In genomic region chr10:18966893-18967292, GRCm38 (mm10) we compare ENCODE assay signal across 17 mouse cellular contexts. TPM values are rescaled to one million over a fixed set of nuclear protein-coding genes. Genes with fewer than 3 reads are reported as not detected.
A peak's percentile ranks its signal among the peaks of the same experiment; 100 is the strongest.
DNase-seq lines count a peak whose midpoint lies in the region; TF ChIP-seq lines count a peak whose summit lies in the region.
"Had no signal": no experiment of that assay in that cellular context is flagged by ENCODE, and none has a peak within 500 bp of the region (broad histone marks: within the 10 kb centered on the region; RNA-seq: fewer than 3 reads in every experiment).

No protein-coding gene starts in this region.

- H3K4me3 ChIP-seq in CH12.LX (replicated peaks in 1 of 3; ENCODE audit: low read depth in 2 of 3, low read length in 2 of 3, poor library complexity in 1 of 3): no peak overlapping the region

- DNase-seq in heart, adult 11 months: peak; percentile 56
- no peak for DNase-seq in heart, postnatal 25 days (ENCODE audit: low spot score)
- no peak for DNase-seq in CH12.LX (ENCODE audit: extremely low read depth)
- DNase-seq in embryo, embryonic 10 days (ENCODE audit: low spot score): no peak
- DNase-seq: adrenal gland, adult 2 months; adrenal gland, adult 8-10 months; adrenal gland, postnatal 10 days; adrenal gland, postnatal 14 days; adrenal gland, postnatal 25 days; adrenal gland, postnatal 36 days; B cell, adult 2 months; cerebellum, adult 11 months; cerebellum, adult 11-12 months; cerebellum, adult 18-20 months; cerebellum, adult 2 months had no signal

- H3K79me2 ChIP-seq in CH12.LX (replicated peaks; ENCODE audit: control insufficient read depth, extremely low read depth, insufficient read depth, poor library complexity, severe bottlenecking): no peaks in the 10 kb centered on the region

- no peak overlapping the region for H3K9ac ChIP-seq in CH12.LX (ENCODE audit: insufficient read depth, low read depth)

- TF ChIP-seq RAD21 in CH12.LX (IDR thresholded peaks at IDR 0.05; ENCODE audit: low read depth, low read length): no peak

- dilution Hi-C loops in CH12.LX (cut with MboI; ENCODE audit: extremely low pct_ligation_motif_present, extremely low pct_unique_long_range_greater_than_20kb, low sequenced_read_pairs): no loop called here

- H3K4me2 ChIP-seq in CH12.LX (ENCODE audit: insufficient read depth, low read depth, poor library complexity, severe bottlenecking): no peak overlapping the region

- H3K27me3 ChIP-seq in CH12.LX (replicated peaks): no peaks in the 10 kb centered on the region
- H3K27me3 ChIP-seq: Patski had no signal

- no peak for TF ChIP-seq EP300 in CH12.LX (IDR thresholded peaks at IDR 0.05; ENCODE audit: low read length)

- H3K27ac ChIP-seq in CH12.LX (ENCODE audit: insufficient read depth, low read depth): no peak overlapping the region

- peaks cover 25 to 68% of the 10 kb centered on the region in 2 experiments for H3K4me1 ChIP-seq in CH12.LX (ENCODE audit: control insufficient read depth in 1 of 2, insufficient read depth in 2 of 2)

- in situ Hi-C loops in CH12.LX (cut with MboI; ENCODE audit: low pct_ligation_motif_present, low pct_unique_long_range_greater_than_20kb, low sequenced_read_pairs): no loop called here

- peaks cover 0 to 2% of the 10 kb centered on the region in 2 experiments for H3K36me3 ChIP-seq in CH12.LX (replicated peaks in 1 of 2; ENCODE audit: control insufficient read depth in 1 of 2, insufficient read depth in 1 of 2, low read length in 1 of 2)
- H3K36me3 ChIP-seq: G1E had no signal

- TF ChIP-seq POLR2A in CH12.LX (IDR thresholded peaks at IDR 0.05; ENCODE audit: low read depth, low read length): no peak

- intact Hi-C loops in heart, postnatal 25 days (cut with DNase I): no loop called here

- peaks cover 9% of the 10 kb centered on the region for H3K9me3 ChIP-seq in CH12.LX (replicated peaks; ENCODE audit: low read length)
- H3K9me3 ChIP-seq: G1E had no signal

- TF ChIP-seq CTCF in CH12.LX (conservative IDR thresholded peaks at IDR 0.05 in 1 of 2, IDR thresholded peaks at IDR 0.05 in 1 of 2; ENCODE audit: low read depth in 2 of 2, low read length in 2 of 2): no peak

TF ChIP-seq in CH12.LX, 34 proteins besides CTCF, POLR2A, EP300 and RAD21:
- TF ChIP-seq POLR2AphosphoS2 (IDR thresholded peaks at IDR 0.05; ENCODE audit: low read depth, low read length) (no peak), USF2 (conservative IDR thresholded peaks at IDR 0.05; ENCODE audit: low read depth, low read length) (peak; percentile 47), USF1 (IDR thresholded peaks at IDR 0.05; ENCODE audit: low read depth, low read length) (peak; percentile 69), RCOR1 (conservative IDR thresholded peaks at IDR 0.05; ENCODE audit: low read depth, low read length) (0 out of 2 replicates have a peak, but pooled peaks have one; percentile 37)

RNA-seq across cellular contexts. Expression of gene Tnfaip3, which starts 48.6 kb away (rescaled TPM):
- 1 to 10 TPM; 1.7 to 3.2 TPM for total RNA-seq in heart, postnatal 25 days (2021)
- 65.3 and 95.3 TPM in 2 replicates for total RNA-seq in CH12.LX (2012; rRNA removed)
- 38.8 and 51.7 TPM in 2 replicates for total RNA-seq in CH12.LX (2014; rRNA removed)
- polyA plus RNA-seq in CH12.LX (2012; ENCODE audit: insufficient read length, low read depth): 21.4 and 24.6 TPM in 2 replicates

Comparison
In these comparisons a context has a peak if more than half of its experiments do, and no peak if none do; other contexts are left out.
1. RNA of gene Tnfaip3, which starts 48.6 kb away (total RNA-seq): 38.8 to 95.3 TPM in CH12.LX; 1.7 to 3.2 TPM in heart, postnatal 25 days; every median in the first group is over 4 times any median in the second.